9 mouse cellular contexts compared by ENCODE assay signal in genomic region chr7:98804841-98805772, GRCm38 (mm10). TPM values are rescaled to one million over a fixed set of nuclear protein-coding genes. Genes with fewer than 3 reads are reported as not detected.
DNase-seq lines count a peak whose midpoint lies in the region; ATAC-seq lines count a peak whose summit lies in the region.
"Had no signal": no experiment of that assay in that cellular context is flagged by ENCODE, and none has a peak within 500 bp of the region (broad histone marks: within the 10 kb centered on the region; RNA-seq: fewer than 3 reads in every experiment).

No protein-coding gene starts in this region.

- WGBS in midbrain, embryonic 14.5 days: 38% methylated on average over 12 of the region's 12 CpGs
- WGBS in midbrain, embryonic 15.5 days: 40% methylated on average over 12 of the region's 12 CpGs
- WGBS in kidney, embryonic 16.5 days: 35% methylated on average over 12 of the region's 12 CpGs

- peak; percentile 45 to 69 for DNase-seq in cerebellum, postnatal 14 days
- no peak for DNase-seq in cerebellum, adult 11-12 months
- peak; percentile 20 for DNase-seq in midbrain, embryonic 14.5 days
- peak; percentile 64 for DNase-seq in splenic B cell, adult 2 months (ENCODE audit: low read depth, low spot score)
- DNase-seq in ovary, postnatal 36 days (ENCODE audit: low spot score): no peak
- DNase-seq in gastrocnemius, postnatal 36 days: no peak

- no peaks in the 10 kb centered on the region for H3K9me3 ChIP-seq in midbrain, embryonic 14.5 days (ENCODE audit: control insufficient read depth, low read length)
- H3K9me3 ChIP-seq in midbrain, embryonic 15.5 days: no peaks in the 10 kb centered on the region
- H3K9me3 ChIP-seq in kidney, embryonic 16.5 days (ENCODE audit: low read length): no peaks in the 10 kb centered on the region
- H3K9me3 ChIP-seq: embryonic facial prominence, embryonic 13.5 days had no signal

- H3K9ac ChIP-seq in midbrain, embryonic 14.5 days (replicated peaks; ENCODE audit: low read length): no peak overlapping the region
- no peak overlapping the region for H3K9ac ChIP-seq in midbrain, embryonic 15.5 days
- H3K9ac ChIP-seq in kidney, embryonic 16.5 days (replicated peaks; ENCODE audit: low read length): no peak overlapping the region
- H3K9ac ChIP-seq: embryonic facial prominence, embryonic 13.5 days had no signal

- H3K4me3 ChIP-seq in midbrain, embryonic 14.5 days (replicated peaks; ENCODE audit: low read depth, low read length): no peak overlapping the region
- no peak overlapping the region for H3K4me3 ChIP-seq in midbrain, embryonic 15.5 days
- no peak overlapping the region for H3K4me3 ChIP-seq in kidney, embryonic 16.5 days (ENCODE audit: low read length)
- H3K4me3 ChIP-seq: embryonic facial prominence, embryonic 13.5 days had no signal

- H3K36me3 ChIP-seq in midbrain, embryonic 14.5 days (ENCODE audit: control insufficient read depth, insufficient read depth, low read length): no peaks in the 10 kb centered on the region
- no peaks in the 10 kb centered on the region for H3K36me3 ChIP-seq in midbrain, embryonic 15.5 days (replicated peaks)
- H3K36me3 ChIP-seq in kidney, embryonic 16.5 days (ENCODE audit: insufficient read depth, low read length): no peaks in the 10 kb centered on the region
- H3K36me3 ChIP-seq in splenic B cell, adult 2 months (ENCODE audit: control insufficient read depth, insufficient read depth, low read length, poor library complexity, severe bottlenecking): no peaks in the 10 kb centered on the region
- H3K36me3 ChIP-seq: embryonic facial prominence, embryonic 13.5 days had no signal

- no peaks in the 10 kb centered on the region for H3K4me1 ChIP-seq in midbrain, embryonic 14.5 days (ENCODE audit: control insufficient read depth, insufficient read depth, low read length)
- no peaks in the 10 kb centered on the region for H3K4me1 ChIP-seq in midbrain, embryonic 15.5 days
- peaks cover 11% of the 10 kb centered on the region for H3K4me1 ChIP-seq in kidney, embryonic 16.5 days (ENCODE audit: insufficient read depth, low read length)

- no peak overlapping the region for H3K27ac ChIP-seq in midbrain, embryonic 14.5 days (replicated peaks; ENCODE audit: low read depth, low read length)
- no peak overlapping the region for H3K27ac ChIP-seq in midbrain, embryonic 15.5 days
- H3K27ac ChIP-seq in kidney, embryonic 16.5 days (ENCODE audit: low read length): 0 out of 2 replicates have a peak overlapping the region, but pooled peaks have one; percentile 7
- H3K27ac ChIP-seq: embryonic facial prominence, embryonic 13.5 days had no signal

- intact Hi-C loops in gastrocnemius, postnatal 36 days (cut with DNase I): no loop called here

- no peak for ATAC-seq in midbrain, embryonic 14.5 days (ENCODE audit: low FRiP score, low TSS enrichment)
- no peak for ATAC-seq in midbrain, embryonic 15.5 days (replicated peaks)
- peak; percentile 36 for ATAC-seq in kidney, embryonic 16.5 days (ENCODE audit: low FRiP score, low TSS enrichment)

- H3K4me2 ChIP-seq in midbrain, embryonic 14.5 days (ENCODE audit: low read length): no peak overlapping the region
- no peak overlapping the region for H3K4me2 ChIP-seq in midbrain, embryonic 15.5 days
- H3K4me2 ChIP-seq in kidney, embryonic 16.5 days (replicated peaks; ENCODE audit: low read depth, low read length): no peak overlapping the region
- H3K4me2 ChIP-seq: embryonic facial prominence, embryonic 13.5 days had no signal

- H3K27me3 ChIP-seq in midbrain, embryonic 14.5 days (ENCODE audit: control insufficient read depth, insufficient read depth, low read length): no peaks in the 10 kb centered on the region
- H3K27me3 ChIP-seq in midbrain, embryonic 15.5 days (replicated peaks): no peaks in the 10 kb centered on the region
- H3K27me3 ChIP-seq in kidney, embryonic 16.5 days (ENCODE audit: insufficient read depth, low read length): no peaks in the 10 kb centered on the region
- no peaks in the 10 kb centered on the region for H3K27me3 ChIP-seq in splenic B cell, adult 2 months (ENCODE audit: control insufficient read depth, insufficient read depth, low read length, poor library complexity, severe bottlenecking)
- H3K27me3 ChIP-seq: embryonic facial prominence, embryonic 13.5 days had no signal

RNA-seq across cellular contexts. Expression of gene Wnt11, which starts 29.8 kb away (rescaled TPM):
- 0.58 and 0.64 TPM in 2 replicates for polyA plus RNA-seq in midbrain, embryonic 14.5 days (2014; fragmentation: Nextera tagmentation; extraction: Ambion mirVana)
- 0.99 and 1.0 TPM in 2 replicates for polyA plus RNA-seq in midbrain, embryonic 15.5 days (2015; fragmentation: Nextera tagmentation; extraction: Ambion mirVana)
- polyA plus RNA-seq in kidney, embryonic 16.5 days (2015; fragmentation: Nextera tagmentation; extraction: Ambion mirVana): 32.4 and 33.3 TPM in 2 replicates
- total RNA-seq in gastrocnemius, postnatal 36 days (2021): 1 to 10 TPM; 5.4 to 8.2 TPM

Comparison
In these comparisons a context has a peak if more than half of its experiments do, and no peak if none do; other contexts are left out.
1. DNase-seq: peak in cerebellum, postnatal 14 days (2 of 2), midbrain, embryonic 14.5 days (single experiment) and splenic B cell, adult 2 months (single experiment); none in cerebellum, adult 11-12 months (single experiment), ovary, postnatal 36 days (single experiment) and gastrocnemius, postnatal 36 days (0 of 2).
2. RNA of gene Wnt11, which starts 29.8 kb away (polyA plus RNA-seq): 32.4 to 33.3 TPM in kidney, embryonic 16.5 days; 0.99 to 1.0 TPM in midbrain, embryonic 15.5 days and 0.58 to 0.64 TPM in midbrain, embryonic 14.5 days; every median in the first group is over 10 times any median in the second.